Mouse (Mus musculus) myocyte (in vitro differentiated cells): ENCODE measurements around the gene Nid1. TPM values are rescaled to one million over a fixed set of nuclear protein-coding genes. Genes with fewer than 3 reads are reported as not detected.
"Not testable (repeated sequence)": the region's sequence is repeated elsewhere in the genome, so short reads cannot be mapped to it uniquely, and the experiment has no call there.

Experiments used
- H3K27me3 ChIP-seq: one replicate; pipeline ENCODE4 v1.6.1; 2011; ENCODE audit not compliant: control insufficient read depth, insufficient read depth, insufficient read length
- H3K36me3 ChIP-seq: one replicate; pipeline ENCODE4 v1.6.1; 2011; ENCODE audit not compliant: control insufficient read depth, insufficient read depth
- H3K4me2 ChIP-seq: one replicate; pipeline ENCODE4 v1.6.1; 2011; ENCODE audit warnings: low read depth, control low read depth
- H3K4me3 ChIP-seq: one replicate; pipeline ENCODE4 v1.5.1; 2011; ENCODE audit warnings: mild to moderate bottlenecking, control low read depth, moderate library complexity
- H3K79me2 ChIP-seq: one replicate; pipeline ENCODE4 v1.6.1; 2011; ENCODE audit not compliant: control insufficient read depth, insufficient read depth
- H3ac ChIP-seq: one replicate; pipeline ENCODE4 v1.6.1; 2011; ENCODE audit not compliant: control insufficient read depth, insufficient read length
- POLR2A ChIP-seq: IDR thresholded peaks from one replicate; pipeline ENCODE4 v1.6.1; 2011; ENCODE audit warnings: low read depth, mild to moderate bottlenecking, control low read depth, moderate library complexity; ENCODE audit not compliant: insufficient read length
- polyA plus RNA-seq: library from polyadenylated mRNA; unstranded; fragments of >200 nt; fragmentation: generic; extraction: Trizol; gene quantifications from one replicate; pipeline ENCODE4 v1.2.1, GENCODE M21; 2012; ENCODE audit warnings: missing spikeins

Nid1 gene
- 52.1 TPM for polyA plus RNA-seq

GRCm38 (mm10) chr13:13437460-13438015 is at the start of gene Nid1:
Nid1 (plus strand) TSS chr13:13437551.
- not testable (repeated sequence) for H3K36me3 ChIP-seq, H3ac ChIP-seq, H3K27me3 ChIP-seq
- Histone ChIP-seq H3K79me2 (peaks cover 11% of the 10 kb centered on the region), H3K4me2 (peak within 1 kb of the TSS; percentile 64), H3K4me3 (peak within 1 kb of the TSS; percentile 24)

GRCm38 (mm10) chr13:13393228-13394095 is 43.9 kb upstream of the Nid1 start, which contains the start of gene Gpr137b:
Gpr137b (minus strand) TSS chr13:13394014.
- not testable (repeated sequence) for H3K27me3 ChIP-seq, H3K36me3 ChIP-seq, H3ac ChIP-seq, H3K79me2 ChIP-seq
- H3K4me2 ChIP-seq: peak within 1 kb of the TSS; percentile 56
- TF ChIP-seq POLR2A: peak; percentile 42
- H3K4me3 ChIP-seq: peak within 1 kb of the TSS; percentile 19

GRCm38 (mm10) chr13:13394096-13394395 is 43.3 kb upstream of the Nid1 start:
- Histone ChIP-seq H3K4me3 (peak overlapping the region; percentile 19), H3K4me2 (peak overlapping the region; percentile 56)
- H3K36me3 ChIP-seq, H3K27me3 ChIP-seq, H3ac ChIP-seq, H3K79me2 ChIP-seq: not testable (repeated sequence)

- not testable (repeated sequence) for H3K27me3 ChIP-seq, H3K4me2 ChIP-seq, H3K36me3 ChIP-seq, H3ac ChIP-seq, H3K4me3 ChIP-seq, H3K79me2 ChIP-seq
These were observed 36.5 kb upstream of the Nid1 start for GRCm38 (mm10) chr13:13400851-13401250.

GRCm38 (mm10) chr13:13402818-13403217 is 34.5 kb upstream of the Nid1 start:
- H3ac ChIP-seq, H3K27me3 ChIP-seq, H3K79me2 ChIP-seq, H3K36me3 ChIP-seq, H3K4me2 ChIP-seq, H3K4me3 ChIP-seq: not testable (repeated sequence)

- not testable (repeated sequence) for H3K4me2 ChIP-seq, H3ac ChIP-seq, H3K36me3 ChIP-seq, H3K4me3 ChIP-seq, H3K79me2 ChIP-seq, H3K27me3 ChIP-seq
These were observed 34.0 kb upstream of the Nid1 start for GRCm38 (mm10) chr13:13403366-13403765.

- not testable (repeated sequence) for H3K4me3 ChIP-seq, H3K27me3 ChIP-seq, H3K79me2 ChIP-seq, H3ac ChIP-seq, H3K36me3 ChIP-seq, H3K4me2 ChIP-seq
These were observed 33.5 kb upstream of the Nid1 start for GRCm38 (mm10) chr13:13403839-13404238.

GRCm38 (mm10) chr13:13404517-13405155 is 32.7 kb upstream of the Nid1 start:
- H3K4me3 ChIP-seq, H3K27me3 ChIP-seq, H3K4me2 ChIP-seq, H3K79me2 ChIP-seq, H3ac ChIP-seq, H3K36me3 ChIP-seq: not testable (repeated sequence)

GRCm38 (mm10) chr13:13405511-13405910 is 31.8 kb upstream of the Nid1 start:
- H3K4me2 ChIP-seq, H3K79me2 ChIP-seq, H3ac ChIP-seq, H3K4me3 ChIP-seq, H3K27me3 ChIP-seq, H3K36me3 ChIP-seq: not testable (repeated sequence)
